Mouse (Mus musculus) limb, embryonic 11.5 days (tissue): ENCODE measurements around the gene Gfm2. TPM values are rescaled to one million over a fixed set of nuclear protein-coding genes. Genes with fewer than 3 reads are reported as not detected.

ENCODE experiments used
- ATAC-seq: fragments of 200-750 bp; cut with Nextera tagmentation; 2 replicates; pipeline ENCODE4 v1.8.0; 2017; ENCODE audit warnings: low read depth; ENCODE audit not compliant: insufficient number of reproducible peaks, low FRiP score, low TSS enrichment
- DNase-seq: peaks from one replicate; pipeline ENCODE4 v3.0.0-alpha.2; 2015; ENCODE audit warnings: low spot score
- H3K27ac ChIP-seq: fragments of 300-500 bp; sonication (generic); replicated peaks from 2 replicates; pipeline ENCODE4 v1.5.1; 2014; ENCODE audit warnings: low read depth, mild to moderate bottlenecking, low read length
- H3K27me3 ChIP-seq: fragments of 300-500 bp; sonication (generic); 2 replicates; pipeline ENCODE4 v1.6.1; 2014; ENCODE audit warnings: mild to moderate bottlenecking, low read length, mixed read lengths; ENCODE audit not compliant: control insufficient read depth, insufficient read depth
- H3K36me3 ChIP-seq: fragments of 300-500 bp; sonication (generic); 2 replicates; pipeline ENCODE4 v1.6.1; 2014; ENCODE audit warnings: mild to moderate bottlenecking, low read length, moderate library complexity, mixed read lengths; ENCODE audit not compliant: control insufficient read depth, insufficient read depth
- H3K4me1 ChIP-seq: fragments of 300-500 bp; sonication (generic); 2 replicates; pipeline ENCODE4 v1.6.1; 2014; ENCODE audit warnings: low read length, mixed read lengths; ENCODE audit not compliant: control insufficient read depth, insufficient read depth
- H3K4me2 ChIP-seq: fragments of 300-500 bp; sonication (generic); 2 replicates; pipeline ENCODE4 v1.6.1; 2014; ENCODE audit warnings: low read depth, mild to moderate bottlenecking, moderate library complexity; ENCODE audit not compliant: severe bottlenecking
- H3K4me3 ChIP-seq: fragments of 300-500 bp; sonication (generic); 2 replicates; pipeline ENCODE4 v1.5.1; 2014; ENCODE audit warnings: low read depth, low read length
- H3K9ac ChIP-seq: fragments of 300-500 bp; sonication (generic); 2 replicates; pipeline ENCODE4 v1.6.1; 2014; ENCODE audit warnings: mild to moderate bottlenecking, low read length
- H3K9me3 ChIP-seq: fragments of 300-500 bp; sonication (generic); 2 replicates; pipeline ENCODE4 v1.6.1; 2016; ENCODE audit warnings: low read length; ENCODE audit not compliant: control insufficient read depth
- WGBS: fragments of 180-500 bp; shearing (Covaris S2); extraction: QIAGEN DNeasy Blood & Tissue Kit; methylation state at CpG from one replicate; pipeline ENCODE4 v1.1.7; 2014; 5-methylcytosine and 5-hydroxymethylcytosine counted together
- polyA plus RNA-seq: library from polyadenylated mRNA; unstranded; fragments of >200 nt; fragmentation: Nextera tagmentation; extraction: Ambion mirVana; gene quantifications from 2 replicates; pipeline ENCODE4 v1.2.1, GENCODE M21; 2014

The Gfm2 gene
- polyA plus RNA-seq, 1 experiment from 2014 or later: 33.0 TPM

- no peaks in the 10 kb centered on the region for H3K9me3 ChIP-seq
- H3K27me3 ChIP-seq: no peaks in the 10 kb centered on the region
- H3K4me2 ChIP-seq: no peak overlapping the region
- no peak overlapping the region for H3K27ac ChIP-seq
- DNase-seq (no peak), ATAC-seq (no peak)
- no peak overlapping the region for H3K9ac ChIP-seq
- no peaks in the 10 kb centered on the region for H3K4me1 ChIP-seq
- peaks cover 7% of the 10 kb centered on the region for H3K36me3 ChIP-seq
- H3K4me3 ChIP-seq: no peak overlapping the region
- 85% methylated on average over 6 of the region's 6 CpGs for WGBS
Observed at GRCm38 (mm10) chr13:97180113-97180828, 42.5 kb downstream of the Gfm2 start.

- no peak overlapping the region for H3K4me2 ChIP-seq
- no peak for DNase-seq
- no peaks in the 10 kb centered on the region for H3K27me3 ChIP-seq
- H3K9me3 ChIP-seq: no peaks in the 10 kb centered on the region
- no peak overlapping the region for H3K27ac ChIP-seq
- H3K4me1 ChIP-seq: no peaks in the 10 kb centered on the region
- H3K4me3 ChIP-seq: no peak overlapping the region
- H3K36me3 ChIP-seq: peaks cover 2% of the 10 kb centered on the region; the same call in 1 of the 2 replicates
- no peak for ATAC-seq
- no peak overlapping the region for H3K9ac ChIP-seq
- WGBS: 78% methylated on average over 4 of the region's 4 CpGs
Observed at GRCm38 (mm10) chr13:97182821-97183220, 45.1 kb downstream of the Gfm2 start.

GRCm38 (mm10) chr13:97184168-97184567 lies 46.4 kb downstream of the Gfm2 start:
- no peak overlapping the region for H3K27ac ChIP-seq
- ATAC-seq (no peak), DNase-seq (no peak)
- H3K9me3 ChIP-seq: no peaks in the 10 kb centered on the region
- no peak overlapping the region for H3K9ac ChIP-seq
- no peaks in the 10 kb centered on the region for H3K4me1 ChIP-seq
- no peak overlapping the region for H3K4me2 ChIP-seq
- 95% methylated on average over 2 of the region's 2 CpGs for WGBS
- peaks cover 2% of the 10 kb centered on the region; the same call in 1 of the 2 replicates for H3K36me3 ChIP-seq
- no peaks in the 10 kb centered on the region for H3K27me3 ChIP-seq
- H3K4me3 ChIP-seq: no peak overlapping the region

DNA sequence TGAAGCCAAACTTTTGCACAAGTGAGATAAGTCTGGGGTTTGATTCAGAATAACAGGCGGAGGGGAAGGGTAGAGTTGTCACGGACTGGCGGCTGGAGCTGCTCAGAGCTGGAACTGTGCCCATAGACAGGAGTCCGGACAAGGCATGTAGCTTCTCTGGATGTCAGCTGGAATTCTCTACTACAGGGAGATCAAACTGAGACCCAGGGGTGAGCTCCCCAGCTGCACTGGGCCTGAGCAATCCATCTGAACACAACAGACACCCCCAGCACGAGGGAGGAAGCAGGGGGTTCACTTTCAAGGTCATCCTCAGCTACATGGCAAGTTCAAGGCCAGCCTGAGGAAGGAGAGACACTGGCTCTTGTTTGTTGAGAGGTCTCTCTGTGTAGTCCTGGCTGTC lies 46.9 kb downstream of the Gfm2 start:
- Histone ChIP-seq H3K9me3 (no peaks in the 10 kb centered on the region), H3K4me1 (no peaks in the 10 kb centered on the region), H3K4me2 (no peak overlapping the region), H3K4me3 (no peak overlapping the region), H3K36me3 (peaks cover 1% of the 10 kb centered on the region; the same call in 1 of the 2 replicates), H3K27ac (no peak overlapping the region), H3K9ac (no peak overlapping the region), H3K27me3 (no peaks in the 10 kb centered on the region)
- ATAC-seq: no peak
- WGBS: 87% methylated on average over 5 of the region's 5 CpGs
- DNase-seq: no peak

- no peak overlapping the region for H3K9ac ChIP-seq
- ATAC-seq (no peak), DNase-seq (no peak)
- H3K36me3 ChIP-seq: no peaks in the 10 kb centered on the region; the same call in 1 of the 2 replicates
- H3K27ac ChIP-seq: no peak overlapping the region
- no peaks in the 10 kb centered on the region for H3K9me3 ChIP-seq
- 77% methylated on average over 4 of the region's 4 CpGs for WGBS
- H3K4me3 ChIP-seq: no peak overlapping the region
- H3K4me2 ChIP-seq: no peak overlapping the region
- H3K4me1 ChIP-seq: no peaks in the 10 kb centered on the region
- no peaks in the 10 kb centered on the region for H3K27me3 ChIP-seq
Observed at GRCm38 (mm10) chr13:97186346-97186745, 48.6 kb downstream of the Gfm2 start.

- 92% methylated on average over 5 of the region's 5 CpGs for WGBS
- H3K9ac ChIP-seq: no peak overlapping the region
- no peak overlapping the region for H3K27ac ChIP-seq
- DNase-seq (no peak), ATAC-seq (no peak)
- no peaks in the 10 kb centered on the region for H3K9me3 ChIP-seq
- no peaks in the 10 kb centered on the region for H3K36me3 ChIP-seq
- no peak overlapping the region for H3K4me3 ChIP-seq
- H3K27me3 ChIP-seq: no peaks in the 10 kb centered on the region
- H3K4me2 ChIP-seq: no peak overlapping the region
- no peaks in the 10 kb centered on the region for H3K4me1 ChIP-seq
Observed at GRCm38 (mm10) chr13:97187693-97188092, 50.0 kb downstream of the Gfm2 start.

GRCm38 (mm10) chr13:97192649-97193048 lies 54.9 kb downstream of the Gfm2 start:
- no peak overlapping the region for H3K9ac ChIP-seq
- H3K4me1 ChIP-seq: no peaks in the 10 kb centered on the region
- H3K27ac ChIP-seq: no peak overlapping the region
- H3K36me3 ChIP-seq: no peaks in the 10 kb centered on the region
- no peak overlapping the region for H3K4me2 ChIP-seq
- ATAC-seq: no peak
- no peaks in the 10 kb centered on the region for H3K9me3 ChIP-seq
- WGBS: 88% methylated on average over 11 of the region's 11 CpGs
- DNase-seq: no peak
- H3K4me3 ChIP-seq: no peak overlapping the region
- no peaks in the 10 kb centered on the region for H3K27me3 ChIP-seq

GRCm38 (mm10) chr13:97193420-97193819 lies 55.7 kb downstream of the Gfm2 start:
- WGBS: 75% methylated on average over 7 of the region's 7 CpGs
- Histone ChIP-seq H3K27me3 (no peaks in the 10 kb centered on the region), H3K9ac (no peak overlapping the region), H3K9me3 (no peaks in the 10 kb centered on the region), H3K4me3 (no peak overlapping the region), H3K36me3 (no peaks in the 10 kb centered on the region), H3K27ac (no peak overlapping the region), H3K4me2 (no peak overlapping the region), H3K4me1 (no peaks in the 10 kb centered on the region)
- no peak for DNase-seq
- no peak for ATAC-seq
